Mouse (Mus musculus): ENCODE measurements at regions not wholly inside any gene's neighbourhood (a gene's known extent, or its start where the extent isn't known, plus 50 kb on each side); places are given as distances from the start of the nearest gene placed in this dataset.

DNA sequence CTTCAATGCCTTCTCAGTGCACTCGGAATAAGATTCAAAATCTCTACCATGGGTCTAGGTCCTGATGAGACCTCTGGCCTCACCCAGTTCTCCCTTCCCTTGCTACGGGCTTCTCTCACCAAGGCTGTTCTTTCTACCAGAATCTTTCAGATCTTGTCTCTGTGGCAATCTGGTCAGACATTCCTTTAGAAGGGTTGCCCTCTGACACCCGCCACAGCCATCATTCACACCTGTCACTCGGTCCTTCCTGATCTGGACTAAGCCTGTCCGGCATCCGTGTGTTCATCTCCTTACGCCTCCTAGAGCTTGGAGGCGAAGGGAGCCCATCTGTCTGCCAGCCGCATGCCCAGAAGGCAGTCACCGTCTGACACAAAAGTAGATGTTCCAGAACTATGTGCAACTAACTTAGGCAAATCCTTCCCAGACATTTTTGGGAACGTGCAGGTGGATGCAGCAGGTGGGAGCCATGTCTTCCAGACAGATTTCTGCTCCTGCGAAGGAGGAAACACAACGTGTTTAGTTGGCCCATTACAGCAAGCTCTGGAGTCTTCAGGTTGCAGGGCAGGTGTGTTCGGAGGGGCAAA is 77.7 kb downstream of the Fam76b start:
- Histone ChIP-seq H3K4me1 (no peaks in the 10 kb centered on the region), H3K9ac (replicated peaks) (no peak overlapping the region), H3K9me3 (no peaks in the 10 kb centered on the region), H3K36me3 (no peaks in the 10 kb centered on the region), H3K4me2 (replicated peaks) (no peak overlapping the region), H3K27ac (replicated peaks) (no peak overlapping the region), H3K27me3 (no peaks in the 10 kb centered on the region), H3K4me3 (no peak overlapping the region)
- ATAC-seq (replicated peaks) = no peak
- WGBS = 90% methylated on average over 14 of the region's 14 CpGs

DNA sequence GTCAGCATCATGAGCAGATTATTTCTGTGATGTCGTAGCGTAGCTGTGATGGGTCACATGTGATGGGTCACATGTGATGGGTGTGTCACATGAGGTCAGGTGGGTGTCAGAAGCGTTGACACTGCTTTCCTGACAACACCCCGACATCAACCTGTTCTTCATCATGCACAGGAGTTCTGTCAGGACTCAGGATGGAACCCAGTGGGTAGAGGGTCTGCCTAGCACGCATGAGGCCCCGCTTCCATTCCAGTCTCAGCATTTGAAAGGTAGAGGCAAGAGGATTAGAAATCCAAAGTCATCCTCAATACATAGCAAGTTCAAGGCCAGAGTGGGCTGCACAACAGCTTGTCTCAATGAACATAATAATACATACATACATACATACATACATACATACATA is 79.2 kb downstream of the Fam76b start:
- Histone ChIP-seq H3K27me3 (no peaks in the 10 kb centered on the region), H3K4me1 (no peaks in the 10 kb centered on the region), H3K27ac (replicated peaks) (no peak overlapping the region), H3K9me3 (no peaks in the 10 kb centered on the region), H3K36me3 (no peaks in the 10 kb centered on the region), H3K4me2 (replicated peaks) (no peak overlapping the region), H3K9ac (replicated peaks) (no peak overlapping the region), H3K4me3 (no peak overlapping the region)
- no peak for ATAC-seq (replicated peaks)
- 91% methylated on average over 6 of the region's 6 CpGs for WGBS

DNA sequence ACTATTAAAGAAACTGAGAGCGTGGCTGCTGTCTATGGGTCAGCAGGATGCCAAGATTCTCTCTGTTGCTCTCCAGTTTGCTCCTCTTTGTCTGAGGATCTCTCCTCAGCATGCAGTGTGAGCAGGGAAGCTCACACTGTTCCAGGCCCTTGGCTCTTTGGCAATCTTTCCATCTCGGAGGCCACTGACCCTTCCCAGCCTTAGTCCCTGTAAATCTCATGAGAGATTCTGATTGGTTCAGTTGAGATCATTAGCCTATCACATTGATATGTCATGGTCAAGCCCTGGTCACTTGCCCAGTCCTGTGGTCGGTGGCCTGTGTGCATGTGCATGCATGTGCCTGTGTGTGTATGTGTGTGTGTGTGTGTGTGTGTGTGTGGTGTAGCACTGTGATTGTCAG is 82.1 kb downstream of the Fam76b start:
- Histone ChIP-seq H3K9ac (replicated peaks) (no peak overlapping the region), H3K27me3 (no peaks in the 10 kb centered on the region), H3K4me1 (no peaks in the 10 kb centered on the region), H3K36me3 (no peaks in the 10 kb centered on the region), H3K9me3 (no peaks in the 10 kb centered on the region), H3K4me2 (replicated peaks) (no peak overlapping the region), H3K4me3 (no peak overlapping the region), H3K27ac (replicated peaks) (no peak overlapping the region)
- ATAC-seq (replicated peaks) = no peak
- 70% methylated on average over 3 of the region's 3 CpGs for WGBS

DNA sequence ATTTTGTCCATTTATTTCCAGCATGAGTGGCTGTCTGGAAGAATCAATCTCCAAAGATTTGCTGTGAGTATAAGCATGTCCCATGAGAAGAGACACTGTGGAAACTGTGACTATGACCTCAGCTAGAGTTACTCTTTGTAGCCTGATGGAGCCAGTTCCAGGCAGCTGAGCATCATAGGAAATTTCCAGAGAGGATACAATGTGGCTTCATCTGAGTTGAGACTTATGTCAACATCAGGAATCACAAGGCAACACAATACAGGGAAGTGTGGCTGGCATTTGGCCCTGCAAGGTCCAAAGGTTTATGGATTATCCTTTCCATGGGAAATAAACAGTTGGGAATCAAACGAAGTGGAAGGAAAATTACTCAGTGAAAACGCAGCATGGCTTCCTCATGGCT is 82.6 kb downstream of the Fam76b start:
- WGBS = 75% methylated on average over 2 of the region's 2 CpGs

DNA sequence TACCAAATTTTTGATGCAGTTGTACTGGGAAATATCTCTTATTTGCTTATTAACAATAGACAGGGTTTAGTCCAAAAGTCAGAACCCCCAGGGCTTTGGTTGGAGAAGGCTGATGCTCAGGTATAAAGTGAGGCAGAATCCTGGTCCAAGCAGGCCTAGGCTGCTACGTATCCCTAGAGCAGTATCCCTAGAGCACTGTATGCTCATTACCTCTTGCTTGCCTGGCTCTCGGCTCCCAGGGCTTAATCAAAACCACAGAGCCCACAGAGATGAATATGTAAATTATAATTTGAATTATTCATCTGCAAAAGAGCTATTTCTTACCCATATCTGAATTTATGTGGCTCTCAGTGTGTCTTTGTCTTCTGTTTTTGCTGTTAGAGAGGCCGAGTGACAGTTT is 85.9 kb downstream of the Fam76b start:
- no peaks in the 10 kb centered on the region for H3K9me3 ChIP-seq
- no peak overlapping the region for H3K27ac ChIP-seq (replicated peaks)
- H3K4me2 ChIP-seq (replicated peaks) = no peak overlapping the region
- no peak for ATAC-seq (replicated peaks)
- 68% methylated on average over 3 of the region's 3 CpGs for WGBS
- H3K4me1 ChIP-seq = 0 out of 2 replicates have a peak, but pooled peaks cover under 1% of the 10 kb centered on the region
- H3K9ac ChIP-seq (replicated peaks) = no peak overlapping the region
- no peak overlapping the region for H3K4me3 ChIP-seq
- no peaks in the 10 kb centered on the region for H3K36me3 ChIP-seq
- no peaks in the 10 kb centered on the region for H3K27me3 ChIP-seq

More for the DNA sequence above, 82.6 kb downstream of the Fam76b start:
- Histone ChIP-seq H3K27ac (replicated peaks) (no peak overlapping the region), H3K9me3 (no peaks in the 10 kb centered on the region), H3K4me2 (replicated peaks) (no peak overlapping the region), H3K9ac (replicated peaks) (no peak overlapping the region), H3K4me3 (no peak overlapping the region), H3K36me3 (no peaks in the 10 kb centered on the region), H3K4me1 (no peaks in the 10 kb centered on the region), H3K27me3 (no peaks in the 10 kb centered on the region)
- no peak for ATAC-seq (replicated peaks)

DNA sequence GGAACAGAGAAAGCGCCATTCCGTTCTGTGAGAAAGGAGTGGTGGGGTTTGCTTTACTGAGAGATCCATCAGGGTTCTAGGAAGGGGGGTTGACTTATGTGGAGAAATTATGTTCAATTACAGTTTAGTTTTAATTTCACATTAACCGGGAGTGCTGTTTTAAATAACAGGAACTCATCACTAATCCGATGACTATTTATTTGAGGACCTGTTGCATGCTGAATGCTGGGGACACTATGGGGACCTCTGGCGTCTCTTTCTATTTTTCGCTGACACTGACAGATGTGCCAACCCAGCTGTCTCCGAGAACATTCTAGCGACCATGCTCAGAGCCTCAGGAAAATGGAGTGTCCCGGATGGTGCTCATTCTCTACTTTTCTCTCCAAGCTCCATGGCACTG is 86.6 kb downstream of the Fam76b start:
- Histone ChIP-seq H3K4me3 (no peak overlapping the region), H3K4me1 (peaks cover 7% of the 10 kb centered on the region; the same call in 1 of the 2 replicates), H3K27ac (replicated peaks) (no peak overlapping the region), H3K4me2 (replicated peaks) (no peak overlapping the region), H3K36me3 (no peaks in the 10 kb centered on the region), H3K27me3 (no peaks in the 10 kb centered on the region), H3K9me3 (no peaks in the 10 kb centered on the region), H3K9ac (replicated peaks) (no peak overlapping the region)
- ATAC-seq (replicated peaks) = no peak
- 90% methylated on average over 9 of the region's 9 CpGs for WGBS

DNA sequence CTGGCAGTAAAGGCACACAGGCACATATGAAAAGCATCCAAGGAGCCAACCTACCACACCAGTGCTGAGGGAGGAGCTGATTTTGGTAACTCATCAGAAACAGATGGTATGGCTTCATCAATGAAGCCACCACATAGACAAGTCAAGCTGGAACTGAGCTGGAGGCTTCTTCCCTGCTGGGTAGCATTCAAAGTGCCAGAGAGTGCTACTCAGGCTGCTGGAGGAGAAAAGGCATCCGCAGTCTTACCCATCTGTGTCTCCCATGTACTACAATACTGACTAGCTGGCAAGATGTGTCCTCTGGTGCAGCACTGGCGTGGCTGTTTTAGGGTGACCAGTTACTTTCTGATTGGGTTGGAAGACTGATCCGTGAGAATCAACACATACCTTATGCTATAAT is 87.3 kb downstream of the Fam76b start:
- no peak for ATAC-seq (replicated peaks)
- 86% methylated on average over 3 of the region's 3 CpGs for WGBS

DNA sequence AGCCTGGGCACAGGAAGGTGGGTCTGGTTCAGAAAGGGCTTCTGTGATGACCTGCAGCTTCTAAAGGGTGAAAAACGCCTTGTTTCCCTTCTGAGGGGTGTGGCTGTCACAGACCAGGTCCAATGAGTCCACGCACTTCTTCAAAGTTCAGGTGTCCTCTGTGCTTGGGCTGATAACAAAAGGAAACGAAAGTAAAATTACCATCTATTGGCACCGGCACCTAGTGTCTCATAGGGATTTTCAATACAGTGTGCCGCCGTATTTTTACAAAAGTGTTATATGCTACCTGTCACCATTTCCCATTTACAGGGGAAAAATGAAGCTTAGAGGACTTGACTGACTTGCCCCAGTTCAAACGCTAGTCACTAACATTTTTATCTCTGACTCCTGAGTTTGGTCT is 89.3 kb downstream of the Fam76b start:
- H3K27ac ChIP-seq (replicated peaks) = no peak overlapping the region
- H3K27me3 ChIP-seq = no peaks in the 10 kb centered on the region
- H3K9ac ChIP-seq (replicated peaks) = no peak overlapping the region
- peaks cover 9% of the 10 kb centered on the region; the same call in 1 of the 2 replicates for H3K4me1 ChIP-seq
- no peak overlapping the region for H3K4me2 ChIP-seq (replicated peaks)
- H3K36me3 ChIP-seq = no peaks in the 10 kb centered on the region
- no peaks in the 10 kb centered on the region for H3K9me3 ChIP-seq
- 87% methylated on average over 7 of the region's 7 CpGs for WGBS
- H3K4me3 ChIP-seq = no peak overlapping the region
- no peak for ATAC-seq (replicated peaks)

More for the DNA sequence above, 87.3 kb downstream of the Fam76b start:
- no peak overlapping the region for H3K4me2 ChIP-seq (replicated peaks)
- no peak overlapping the region for H3K4me3 ChIP-seq
- no peak overlapping the region for H3K9ac ChIP-seq (replicated peaks)
- no peak overlapping the region for H3K27ac ChIP-seq (replicated peaks)
- H3K9me3 ChIP-seq = no peaks in the 10 kb centered on the region
- peaks cover 9% of the 10 kb centered on the region; the same call in 1 of the 2 replicates for H3K4me1 ChIP-seq
- no peaks in the 10 kb centered on the region for H3K36me3 ChIP-seq
- no peaks in the 10 kb centered on the region for H3K27me3 ChIP-seq

DNA sequence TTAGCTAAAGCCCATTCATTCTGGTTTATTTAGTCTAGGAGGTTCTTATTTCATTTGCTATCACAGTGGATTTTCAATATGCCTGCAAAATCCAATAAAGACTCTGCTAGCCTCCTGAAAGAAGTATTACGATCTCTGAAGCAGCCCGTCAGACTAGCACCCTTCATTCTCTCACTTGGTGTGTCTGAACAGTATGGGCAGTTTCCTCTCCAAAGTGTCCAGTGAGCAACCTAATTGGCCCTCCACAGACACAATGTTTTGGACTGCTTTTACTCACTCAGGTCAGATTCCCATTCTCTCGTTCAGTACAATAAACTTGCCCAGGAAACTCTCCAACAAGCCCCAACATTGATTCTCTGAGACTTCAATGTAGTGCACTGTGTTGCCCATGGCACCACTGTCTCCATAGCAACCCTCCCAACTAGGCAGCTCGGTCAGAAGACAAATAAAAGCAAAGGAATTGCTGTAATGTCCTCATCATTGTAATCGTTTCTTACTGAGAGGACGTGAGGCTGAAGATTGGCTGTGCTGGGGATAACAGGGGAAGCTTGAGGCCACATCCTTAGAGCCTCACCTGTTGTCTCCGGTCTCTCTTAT is 91.2 kb downstream of the Fam76b start:
- peak; percentile 86 for ATAC-seq (replicated peaks)
- Histone ChIP-seq H3K36me3 (no peaks in the 10 kb centered on the region), H3K4me1 (peaks cover 9% of the 10 kb centered on the region; the same call in 1 of the 2 replicates), H3K9me3 (no peaks in the 10 kb centered on the region), H3K4me3 (no peak overlapping the region), H3K27ac (replicated peaks) (no peak overlapping the region), H3K9ac (replicated peaks) (no peak overlapping the region), H3K27me3 (no peaks in the 10 kb centered on the region), H3K4me2 (replicated peaks) (no peak overlapping the region)
- WGBS = 17% methylated on average over 7 of the region's 7 CpGs

DNA sequence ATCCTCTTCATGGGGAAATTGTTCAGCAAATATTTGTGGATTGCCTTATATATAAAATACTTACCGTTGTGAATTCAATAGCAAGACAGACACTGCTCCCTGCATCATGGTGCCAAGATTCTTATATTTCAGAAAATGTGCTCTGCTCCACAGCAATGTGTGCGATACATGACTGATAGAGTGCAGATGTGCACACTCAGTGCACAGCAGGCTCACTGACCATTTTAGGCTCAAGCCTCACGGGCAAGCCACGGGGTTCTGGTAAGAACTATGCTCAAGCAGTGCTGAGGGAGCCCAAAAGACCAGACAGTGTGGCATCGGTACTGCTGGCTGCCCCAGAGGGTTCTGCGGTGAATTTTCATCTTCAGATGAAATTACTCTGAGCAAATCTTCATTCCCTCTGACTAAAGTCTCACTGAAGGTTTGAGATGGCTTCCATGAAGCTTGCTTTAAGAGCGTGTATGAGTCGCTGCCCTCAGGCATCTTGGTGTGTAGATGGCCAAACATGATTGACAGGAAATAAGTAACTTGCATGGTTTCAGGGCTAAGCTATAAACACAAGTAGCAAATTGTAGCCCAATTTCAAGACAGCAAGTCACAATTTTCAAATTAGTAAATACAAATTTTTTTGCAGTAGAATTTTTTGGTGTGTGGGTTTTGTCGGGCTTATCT is 92.4 kb downstream of the Fam76b start:
- Histone ChIP-seq H3K4me1 (peaks cover 9% of the 10 kb centered on the region; the same call in 1 of the 2 replicates), H3K4me3 (no peak overlapping the region), H3K9me3 (no peaks in the 10 kb centered on the region), H3K4me2 (replicated peaks) (no peak overlapping the region), H3K27ac (replicated peaks) (no peak overlapping the region), H3K36me3 (no peaks in the 10 kb centered on the region), H3K27me3 (no peaks in the 10 kb centered on the region), H3K9ac (replicated peaks) (no peak overlapping the region)
- no peak for ATAC-seq (replicated peaks)
- 86% methylated on average over 9 of the region's 9 CpGs for WGBS

DNA sequence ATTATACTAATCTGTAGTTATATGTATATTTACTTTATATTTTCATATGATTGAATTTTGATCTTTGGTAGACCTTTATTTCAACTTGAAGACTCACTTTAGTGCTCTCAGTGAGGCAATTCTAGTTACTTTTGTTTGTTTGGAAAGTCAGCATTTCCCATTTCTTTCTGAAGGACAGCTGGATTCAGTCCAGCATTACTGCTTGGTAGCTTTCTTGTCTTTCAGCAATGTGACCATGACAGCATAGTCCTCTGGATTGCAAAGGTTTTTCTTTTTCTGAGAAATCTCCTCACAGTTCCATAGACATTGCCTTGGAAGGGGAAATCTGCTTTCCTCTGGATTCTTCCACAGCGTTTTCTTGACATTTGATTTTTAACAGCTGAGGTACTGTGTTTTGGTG is 93.1 kb downstream of the Fam76b start:
- Histone ChIP-seq H3K4me2 (replicated peaks) (no peak overlapping the region), H3K27ac (replicated peaks) (no peak overlapping the region), H3K27me3 (no peaks in the 10 kb centered on the region), H3K36me3 (no peaks in the 10 kb centered on the region), H3K9me3 (no peaks in the 10 kb centered on the region), H3K4me1 (peaks cover 9% of the 10 kb centered on the region; the same call in 1 of the 2 replicates), H3K4me3 (no peak overlapping the region), H3K9ac (replicated peaks) (no peak overlapping the region)
- no peak for ATAC-seq (replicated peaks)
- 79% methylated on average over 1 of the region's 1 CpGs for WGBS

DNA sequence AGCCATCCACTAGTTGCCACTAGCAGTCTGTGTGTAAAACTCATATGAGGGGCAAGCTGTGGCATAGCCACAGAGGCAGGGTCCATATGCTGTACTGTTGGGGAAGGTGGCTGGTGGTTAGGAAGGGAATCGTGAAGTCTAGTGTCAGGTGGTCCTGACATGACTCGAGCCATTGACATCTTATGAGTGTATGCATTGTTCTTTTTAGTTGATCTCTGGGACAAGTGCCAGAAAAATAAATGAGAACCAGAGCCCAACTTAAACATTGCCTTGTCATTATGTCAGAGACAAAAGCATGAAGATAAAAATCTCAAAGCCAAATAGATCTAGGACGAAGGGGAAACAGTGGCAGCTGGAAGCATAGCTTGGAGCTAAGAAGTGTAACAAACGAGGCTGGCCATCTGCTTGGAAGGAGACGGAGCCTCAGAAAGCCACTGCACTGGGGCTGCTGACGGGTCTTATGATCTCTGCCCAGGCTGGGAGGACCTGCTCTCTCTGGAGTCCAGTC is 104.5 kb downstream of the Fam76b start:
- Histone ChIP-seq H3K9ac (replicated peaks) (no peak overlapping the region), H3K36me3 (no peaks in the 10 kb centered on the region), H3K4me2 (replicated peaks) (no peak overlapping the region), H3K27ac (replicated peaks) (no peak overlapping the region), H3K4me3 (no peak overlapping the region), H3K4me1 (no peaks in the 10 kb centered on the region), H3K27me3 (no peaks in the 10 kb centered on the region), H3K9me3 (peaks cover 7% of the 10 kb centered on the region; the same call in 1 of the 2 replicates)
- WGBS = 20% methylated on average over 6 of the region's 6 CpGs
- no peak for ATAC-seq (replicated peaks)
